Mouse (Mus musculus) liver, postnatal 0 days (tissue): Measurements from ENCODE around the gene Hs1bp3. TPM values are rescaled to one million over a fixed set of nuclear protein-coding genes. Genes with fewer than 3 reads are reported as not detected.

ENCODE experiments used
- ATAC-seq: fragments of 200-750 bp; cut with Nextera tagmentation; 2 replicates; pipeline ENCODE4 v1.8.0; 2017; ENCODE audit warnings: mild to moderate bottlenecking, moderate library complexity
- DNase-seq: peaks from one replicate; pipeline ENCODE4 v3.0.0-alpha.2; 2016
- H3K27ac ChIP-seq: fragments of 300-500 bp; sonication (generic); 2 replicates; pipeline ENCODE4 v1.5.1; 2014; ENCODE audit warnings: antibody characterized with exemption, moderate library complexity, mild to moderate bottlenecking, low read depth
- H3K27me3 ChIP-seq: fragments of 300-500 bp; sonication (generic); 2 replicates; pipeline ENCODE4 v1.6.1; 2014; ENCODE audit warnings: low read length, control low read depth, mixed read lengths; ENCODE audit not compliant: insufficient read depth
- H3K36me3 ChIP-seq: fragments of 300-500 bp; sonication (generic); replicated peaks from 2 replicates; pipeline ENCODE4 v1.6.1; 2014; ENCODE audit warnings: mild to moderate bottlenecking, control low read depth, low read length, moderate library complexity, mixed read lengths; ENCODE audit not compliant: insufficient read depth
- H3K4me1 ChIP-seq: fragments of 300-500 bp; sonication (generic); 2 replicates; pipeline ENCODE4 v1.6.1; 2014; ENCODE audit warnings: antibody characterized with exemption, mild to moderate bottlenecking, control low read depth; ENCODE audit not compliant: insufficient read depth
- H3K4me2 ChIP-seq: fragments of 300-500 bp; sonication (generic); 2 replicates; pipeline ENCODE4 v1.6.1; 2014; ENCODE audit warnings: low read depth, mild to moderate bottlenecking, low read length, moderate library complexity, mixed read lengths
- H3K4me3 ChIP-seq: fragments of 300-500 bp; sonication (generic); 2 replicates; pipeline ENCODE4 v1.5.1; 2014; ENCODE audit warnings: low read depth, low read length
- H3K9ac ChIP-seq: fragments of 300-500 bp; sonication (generic); replicated peaks from 2 replicates; pipeline ENCODE4 v1.6.1; 2014; ENCODE audit warnings: mild to moderate bottlenecking, moderate library complexity
- H3K9me3 ChIP-seq: fragments of 300-500 bp; sonication (generic); 2 replicates; pipeline ENCODE4 v1.6.1; 2016; ENCODE audit warnings: mild to moderate bottlenecking, control low read depth, low read length, mixed read lengths
- CTCF ChIP-seq: sonication (generic); IDR thresholded peaks from 2 replicates; pipeline ENCODE4 v1.5.1; 2016; ENCODE audit warnings: antibody characterized with exemption, low read depth
- EP300 ChIP-seq: IDR thresholded peaks from 2 replicates; pipeline ENCODE4 v1.6.1; 2016; ENCODE audit warnings: antibody characterized with exemption, low read depth, mild to moderate bottlenecking
- WGBS: fragments of 180-500 bp; shearing (Covaris S2); extraction: QIAGEN DNeasy Blood & Tissue Kit; methylation state at CpG from one replicate; pipeline ENCODE4 v1.1.7; 2014; ENCODE audit not compliant: insufficient replicate concordance; 5-methylcytosine and 5-hydroxymethylcytosine counted together
- polyA plus RNA-seq: library from polyadenylated mRNA; unstranded; fragments of >200 nt; fragmentation: Nextera tagmentation; extraction: Ambion mirVana; gene quantifications from 2 replicates; pipeline ENCODE4 v1.2.1, GENCODE M21; 2015

The Hs1bp3 gene
- polyA plus RNA-seq, 1 experiment from 2014 or later: 3.7 TPM

DNA sequence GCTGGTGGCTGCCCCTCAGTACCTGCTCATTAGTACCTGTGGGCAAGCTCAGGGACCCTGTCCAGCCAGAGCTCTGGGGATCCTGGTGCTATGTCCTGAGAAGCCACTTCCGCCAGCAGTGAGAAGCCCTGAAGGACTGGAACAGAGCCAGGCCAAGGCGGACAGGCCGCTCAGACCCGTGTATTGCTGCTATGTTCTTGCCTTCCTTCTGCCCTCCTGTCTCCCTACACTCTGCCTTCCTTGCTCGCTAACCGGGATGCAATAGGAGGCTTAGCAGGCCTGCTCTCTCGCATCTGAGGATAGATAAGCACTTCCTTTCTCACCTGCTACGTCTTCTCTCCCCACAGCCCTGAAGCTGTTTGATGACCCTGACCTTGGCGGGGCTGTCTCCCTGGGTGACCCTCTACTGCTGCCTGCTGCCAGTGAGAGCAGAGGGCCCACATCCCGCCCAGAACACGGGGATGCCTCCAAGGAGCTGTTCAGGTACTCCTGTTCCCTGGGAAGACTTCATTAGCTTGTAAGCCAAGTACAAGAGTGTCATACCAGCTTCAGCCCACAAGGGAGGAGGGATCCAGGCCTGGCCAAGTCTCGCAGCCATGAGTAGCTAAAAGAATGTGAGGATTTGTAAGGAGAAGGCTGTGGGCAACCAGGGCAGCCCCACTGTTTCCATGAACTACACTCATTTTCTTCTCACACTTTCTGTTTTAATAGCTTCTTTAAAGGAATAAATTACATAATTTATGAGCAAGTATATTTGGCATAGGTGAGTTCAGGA is 24.2 kb downstream of the Hs1bp3 start:
- DNase-seq: no peak
- Histone ChIP-seq H3K4me2 (no peak overlapping the region), H3K4me1 (peaks cover 10% of the 10 kb centered on the region; the same call in 1 of the 2 replicates), H3K36me3 (0 out of 2 replicates have a peak, but pooled peaks cover 10% of the 10 kb centered on the region), H3K4me3 (no peak overlapping the region), H3K9ac (no peak overlapping the region), H3K27ac (no peak overlapping the region), H3K9me3 (no peaks in the 10 kb centered on the region), H3K27me3 (no peaks in the 10 kb centered on the region)
- no peak for ATAC-seq
- no peak for TF ChIP-seq EP300
- no peak for TF ChIP-seq CTCF
- WGBS: 80% methylated on average over 12 of the region's 12 CpGs

DNA sequence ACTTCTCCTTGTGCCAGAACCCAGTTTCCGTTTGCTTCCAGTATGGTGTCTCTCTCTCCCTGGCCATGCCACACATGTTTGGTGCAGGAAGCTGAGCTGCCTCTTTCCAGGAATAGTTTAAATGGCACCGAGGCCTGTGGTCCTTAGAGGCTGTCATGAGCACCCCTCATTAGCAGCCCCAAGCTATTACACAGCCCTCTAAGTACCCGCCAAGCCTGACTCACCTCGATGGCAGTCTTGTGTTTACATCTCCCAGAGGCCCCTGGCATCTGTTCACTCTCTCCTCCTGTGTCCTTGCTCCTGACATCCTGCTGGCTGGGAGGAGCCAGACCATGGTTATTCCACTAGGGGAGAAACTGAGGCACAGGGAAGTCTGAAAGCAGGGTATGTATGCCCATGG is 25.3 kb downstream of the Hs1bp3 start:
- H3K4me2 ChIP-seq: no peak overlapping the region
- 70% methylated on average over 4 of the region's 4 CpGs for WGBS
- 0 out of 2 replicates have a peak, but pooled peaks cover 10% of the 10 kb centered on the region for H3K36me3 ChIP-seq
- no peak overlapping the region for H3K9ac ChIP-seq
- DNase-seq (no peak), ATAC-seq (no peak)
- no peaks in the 10 kb centered on the region for H3K27me3 ChIP-seq
- no peaks in the 10 kb centered on the region for H3K9me3 ChIP-seq
- H3K4me1 ChIP-seq: peaks cover 8% of the 10 kb centered on the region; the same call in 1 of the 2 replicates
- H3K4me3 ChIP-seq: no peak overlapping the region
- TF ChIP-seq EP300: no peak
- TF ChIP-seq CTCF: no peak
- H3K27ac ChIP-seq: no peak overlapping the region

- H3K9me3 ChIP-seq: no peaks in the 10 kb centered on the region
- H3K4me2 ChIP-seq: no peak overlapping the region
- H3K4me1 ChIP-seq: peaks cover 8% of the 10 kb centered on the region; the same call in 1 of the 2 replicates
- H3K27me3 ChIP-seq: no peaks in the 10 kb centered on the region
- no peak overlapping the region for H3K9ac ChIP-seq
- H3K27ac ChIP-seq: no peak overlapping the region
- TF ChIP-seq CTCF (no peak), EP300 (no peak)
- H3K36me3 ChIP-seq: 0 out of 2 replicates have a peak, but pooled peaks cover 10% of the 10 kb centered on the region
- 89% methylated on average over 8 of the region's 8 CpGs for WGBS
- H3K4me3 ChIP-seq: no peak overlapping the region
- no peak for ATAC-seq
- DNase-seq: no peak
Measured at GRCm38 (mm10) chr12:8338918-8339317, 25.7 kb downstream of the Hs1bp3 start.

GRCm38 (mm10) chr12:8339591-8340319 is 26.5 kb downstream of the Hs1bp3 start:
- no peak for TF ChIP-seq EP300
- no peak for TF ChIP-seq CTCF
- no peak for DNase-seq

DNA sequence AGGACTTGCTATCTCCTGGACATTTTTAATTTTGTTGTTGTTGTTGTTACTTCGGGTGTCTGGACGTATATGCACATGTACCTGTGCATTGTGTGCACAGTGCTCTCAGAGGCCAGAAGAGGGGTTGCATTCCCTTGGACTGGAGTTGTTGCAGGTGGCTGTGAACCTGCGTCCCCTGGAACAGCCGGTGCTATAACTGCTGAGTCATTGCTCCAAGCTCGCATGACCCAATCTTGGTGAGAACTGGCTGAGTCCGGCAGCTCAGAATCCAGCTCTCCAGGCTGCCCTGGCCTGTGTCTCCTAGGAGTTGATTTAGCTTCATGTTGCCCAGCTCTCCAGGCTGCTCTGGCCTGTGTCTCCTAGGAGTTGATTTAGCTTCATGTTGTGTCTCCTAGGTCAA is 27.8 kb downstream of the Hs1bp3 start:
- no peak overlapping the region for H3K27ac ChIP-seq
- no peak overlapping the region for H3K9ac ChIP-seq
- WGBS: 66% methylated on average over 6 of the region's 6 CpGs
- no peaks in the 10 kb centered on the region for H3K27me3 ChIP-seq
- no peak for ATAC-seq
- DNase-seq: no peak
- peaks cover 5% of the 10 kb centered on the region for H3K4me1 ChIP-seq
- 0 out of 2 replicates have a peak, but pooled peaks cover 10% of the 10 kb centered on the region for H3K36me3 ChIP-seq
- TF ChIP-seq EP300 (no peak), CTCF (no peak)
- H3K4me3 ChIP-seq: no peak overlapping the region
- H3K4me2 ChIP-seq: no peak overlapping the region
- H3K9me3 ChIP-seq: no peaks in the 10 kb centered on the region

More at GRCm38 (mm10) chr12:8339591-8340319, 26.5 kb downstream of the Hs1bp3 start:
- H3K27me3 ChIP-seq: no peaks in the 10 kb centered on the region
- peaks cover 7% of the 10 kb centered on the region for H3K4me1 ChIP-seq
- no peak overlapping the region for H3K4me2 ChIP-seq
- no peak overlapping the region for H3K4me3 ChIP-seq
- 0 out of 2 replicates have a peak, but pooled peaks cover 10% of the 10 kb centered on the region for H3K36me3 ChIP-seq
- no peak for ATAC-seq
- H3K27ac ChIP-seq: no peak overlapping the region
- 78% methylated on average over 13 of the region's 13 CpGs for WGBS
- H3K9me3 ChIP-seq: no peaks in the 10 kb centered on the region
- H3K9ac ChIP-seq: no peak overlapping the region

DNA sequence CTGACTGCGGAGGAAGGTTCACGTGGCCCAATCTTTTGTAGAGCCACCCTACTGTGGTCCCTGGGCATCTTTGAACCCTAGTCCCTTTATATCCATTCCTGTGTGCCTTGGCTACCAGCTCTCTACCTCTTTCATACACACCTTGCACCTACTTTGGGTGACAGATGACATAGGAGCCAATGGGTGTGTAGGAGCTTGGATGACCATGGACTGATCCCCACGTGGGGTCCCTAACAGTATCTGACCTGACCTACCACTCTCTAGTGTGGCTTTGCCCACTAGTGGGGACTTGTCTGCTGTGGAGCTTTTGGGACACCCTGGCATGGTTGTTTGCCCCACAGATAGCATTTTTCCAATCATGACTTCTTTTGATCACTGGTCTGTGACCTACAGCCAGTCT is 30.1 kb downstream of the Hs1bp3 start:
- Histone ChIP-seq H3K27me3 (no peaks in the 10 kb centered on the region), H3K36me3 (0 out of 2 replicates have a peak, but pooled peaks cover 7% of the 10 kb centered on the region), H3K27ac (no peak overlapping the region), H3K9ac (no peak overlapping the region), H3K4me2 (no peak overlapping the region), H3K4me1 (peaks cover 15% of the 10 kb centered on the region), H3K4me3 (no peak overlapping the region), H3K9me3 (no peaks in the 10 kb centered on the region)
- DNase-seq (no peak), ATAC-seq (no peak)
- TF ChIP-seq CTCF (no peak), EP300 (no peak)
- 85% methylated on average over 3 of the region's 3 CpGs for WGBS
